Comparison of ENCODE assay signal across 8 mouse cellular contexts in the genomic region with DNA sequence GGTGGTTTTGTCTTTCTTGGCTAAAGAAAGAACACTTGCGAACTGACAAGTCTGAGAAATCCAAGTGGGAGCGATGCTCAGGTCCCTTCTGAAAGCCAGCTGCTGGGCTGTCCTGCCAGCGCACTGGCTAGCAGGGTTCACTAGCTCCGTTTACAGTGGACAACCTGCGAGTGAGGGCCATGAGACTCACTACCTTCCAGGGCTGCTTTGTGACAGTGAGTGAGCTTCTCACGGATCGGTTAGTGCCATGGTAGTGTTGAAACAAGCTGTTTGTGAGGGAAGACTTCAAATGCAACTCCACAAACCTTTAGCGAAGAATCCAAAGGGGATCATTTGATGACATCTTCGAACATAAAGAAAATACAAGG. TPM values are rescaled to one million over a fixed set of nuclear protein-coding genes. Genes with fewer than 3 reads are reported as not detected.
DNase-seq lines count a peak whose midpoint lies in the region.

No protein-coding gene starts in this region.

- H3K4me1 ChIP-seq in hindbrain, embryonic 10.5 days (replicated peaks): peaks cover 12% of the 10 kb centered on the region
- H3K4me1 ChIP-seq in megakaryocyte, embryonic 14.5 days: peaks cover 11% of the 10 kb centered on the region

- H3K27ac ChIP-seq in hindbrain, embryonic 10.5 days: peak overlapping the region; percentile 75

- 30% methylated on average over 9 of the region's 9 CpGs for WGBS in hindbrain, embryonic 10.5 days

- no peaks in the 10 kb centered on the region for H3K36me3 ChIP-seq in hindbrain, embryonic 10.5 days
- no peaks in the 10 kb centered on the region for H3K36me3 ChIP-seq in megakaryocyte, embryonic 14.5 days (replicated peaks; ENCODE audit: low read length)

- peak overlapping the region; percentile 55 for H3K4me3 ChIP-seq in hindbrain, embryonic 10.5 days
- H3K4me3 ChIP-seq in megakaryocyte, embryonic 14.5 days (replicated peaks): peak overlapping the region; percentile 89

- peaks cover 40% of the 10 kb centered on the region for H3K27me3 ChIP-seq in hindbrain, embryonic 10.5 days (ENCODE audit: insufficient read depth, poor library complexity, severe bottlenecking)
- peaks cover 55% of the 10 kb centered on the region for H3K27me3 ChIP-seq in megakaryocyte, embryonic 14.5 days (replicated peaks)

- no peaks in the 10 kb centered on the region for H3K9me3 ChIP-seq in hindbrain, embryonic 10.5 days
- H3K9me3 ChIP-seq in megakaryocyte, embryonic 14.5 days: no peaks in the 10 kb centered on the region

- peak; percentile 12 to 29 for DNase-seq in kidney, postnatal 36 days
- no peak for DNase-seq in kidney, adult 18-20 months
- DNase-seq in c-Kit-positive CD71-positive TER-119-positive erythroid progenitor cells, embryonic 14.5 days (ENCODE audit: low spot score): peak; percentile 4
- no peak for DNase-seq in hindbrain, embryonic 10.5 days (ENCODE audit: low spot score)
- DNase-seq in adrenal gland, postnatal 36 days: no peak
- no peak for DNase-seq in thymus, postnatal 14 days
- DNase-seq in left cerebral cortex, adult 9 months (ENCODE audit: low spot score in 2 of 2): no peak

RNA-seq across cellular contexts. Expression of a gene that starts 37.4 kb away (rescaled TPM):
- polyA plus RNA-seq in hindbrain, embryonic 10.5 days (2016; fragmentation: Nextera tagmentation; extraction: Ambion mirVana): 0.05 TPM in 1 of 2 replicates, not detected in the other
- polyA plus RNA-seq in megakaryocyte, embryonic 14.5 days (2012; ENCODE audit: insufficient read depth, low replicate concordance): 2.7 TPM in 1 of 2 replicates, not detected in the other
- total RNA-seq in adrenal gland, postnatal 36 days (2021): under 1 TPM in 1 of 2 experiments, not detected in 1; 0.20 TPM

Comparison
In these comparisons a context has a peak if more than half of its experiments do, and no peak if none do; other contexts are left out.
1. DNase-seq: peak in kidney, postnatal 36 days (2 of 2) and c-Kit-positive CD71-positive TER-119-positive erythroid progenitor cells, embryonic 14.5 days (single experiment); none in kidney, adult 18-20 months (single experiment), hindbrain, embryonic 10.5 days (single experiment), adrenal gland, postnatal 36 days (0 of 2), thymus, postnatal 14 days (single experiment) and left cerebral cortex, adult 9 months (0 of 2).